Mouse (Mus musculus) limb, embryonic 10.5 days (tissue): ENCODE measurements around the gene Col12a1. TPM values are rescaled to one million over a fixed set of nuclear protein-coding genes. Genes with fewer than 3 reads are reported as not detected.
"Not testable (repeated sequence)": the region's sequence is repeated elsewhere in the genome, so short reads cannot be mapped to it uniquely, and the experiment has no call there.

Experiments
- DNase-seq: peaks from one replicate; pipeline ENCODE4 v3.0.0-alpha.2; 2017; ENCODE audit warnings: low spot score
- H3K27ac ChIP-seq: fragments of 300-500 bp; sonication (generic); 2 replicates; pipeline ENCODE4 v1.5.1; 2016; ENCODE audit warnings: mild to moderate bottlenecking
- H3K27me3 ChIP-seq: fragments of 300-500 bp; sonication (generic); 2 replicates; pipeline ENCODE4 v1.6.1; 2016; ENCODE audit warnings: low read depth, mild to moderate bottlenecking; ENCODE audit not compliant: poor library complexity, severe bottlenecking
- H3K36me3 ChIP-seq: fragments of 300-500 bp; sonication (generic); 2 replicates; pipeline ENCODE4 v1.6.1; 2016; ENCODE audit warnings: mild to moderate bottlenecking, moderate library complexity
- H3K4me1 ChIP-seq: fragments of 300-500 bp; sonication (generic); 2 replicates; pipeline ENCODE4 v1.6.1; 2016
- H3K4me3 ChIP-seq: fragments of 300-500 bp; sonication (generic); 2 replicates; pipeline ENCODE4 v1.5.1; 2016; ENCODE audit warnings: mild to moderate bottlenecking, moderate library complexity
- H3K9me3 ChIP-seq: fragments of 300-500 bp; sonication (generic); replicated peaks from 2 replicates; pipeline ENCODE4 v1.6.1; 2016; ENCODE audit warnings: mild to moderate bottlenecking
- WGBS: fragments of 180-500 bp; shearing (Covaris S2); methylation state at CpG from one replicate; pipeline ENCODE4 v1.1.7; 2016; 5-methylcytosine and 5-hydroxymethylcytosine counted together
- polyA plus RNA-seq: library from polyadenylated mRNA; unstranded; fragments of >200 nt; fragmentation: Nextera tagmentation; extraction: Ambion mirVana; gene quantifications from 2 replicates; pipeline ENCODE4 v1.2.1, GENCODE M21; 2016

Gene Col12a1
- polyA plus RNA-seq, 1 experiment from 2014 or later: 12.4 TPM

DNA sequence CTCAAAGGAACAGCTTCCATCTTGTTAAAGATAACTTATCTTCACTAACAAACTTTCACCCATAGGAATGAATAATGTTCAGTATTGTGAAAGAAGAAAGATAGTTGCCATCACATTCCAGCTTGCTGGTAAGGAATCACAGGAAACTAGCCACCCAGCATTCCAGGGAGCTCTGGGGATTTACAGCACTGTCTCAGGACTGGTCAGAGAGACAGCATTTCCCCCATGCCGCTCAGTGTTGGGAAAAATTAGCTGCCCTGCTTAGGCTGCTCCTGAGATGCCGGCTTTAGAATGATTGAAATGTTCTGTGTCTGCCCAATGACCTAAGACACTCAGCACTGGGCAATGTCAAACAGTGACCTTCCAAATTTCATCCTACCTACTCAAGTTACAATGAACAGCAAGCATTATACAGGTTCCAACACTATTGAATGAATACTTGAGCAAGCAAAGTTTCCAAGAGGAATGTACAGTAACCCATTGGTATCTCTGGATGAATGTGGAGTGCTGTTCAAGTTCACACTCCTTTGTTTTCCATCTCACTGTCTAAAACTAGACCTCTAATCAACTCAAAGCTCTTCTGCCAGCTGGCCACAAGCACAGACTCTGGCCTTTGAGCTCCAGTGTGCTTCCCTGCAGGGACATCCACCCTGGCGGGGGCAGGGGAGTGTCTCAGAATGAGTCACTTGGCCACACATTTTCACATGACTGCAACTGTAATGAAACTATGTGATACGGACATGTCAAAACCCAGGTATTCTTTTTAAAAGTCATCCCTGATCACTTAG, 38.0 kb downstream of the Col12a1 start:
- H3K27ac ChIP-seq: no peak overlapping the region
- WGBS: 63% methylated on average over 4 of the region's 4 CpGs
- H3K36me3 ChIP-seq: no peaks in the 10 kb centered on the region; the same call in 1 of the 2 replicates
- no peaks in the 10 kb centered on the region for H3K27me3 ChIP-seq
- no peaks in the 10 kb centered on the region for H3K9me3 ChIP-seq
- no peaks in the 10 kb centered on the region for H3K4me1 ChIP-seq
- DNase-seq: no peak
- no peak overlapping the region for H3K4me3 ChIP-seq

DNA sequence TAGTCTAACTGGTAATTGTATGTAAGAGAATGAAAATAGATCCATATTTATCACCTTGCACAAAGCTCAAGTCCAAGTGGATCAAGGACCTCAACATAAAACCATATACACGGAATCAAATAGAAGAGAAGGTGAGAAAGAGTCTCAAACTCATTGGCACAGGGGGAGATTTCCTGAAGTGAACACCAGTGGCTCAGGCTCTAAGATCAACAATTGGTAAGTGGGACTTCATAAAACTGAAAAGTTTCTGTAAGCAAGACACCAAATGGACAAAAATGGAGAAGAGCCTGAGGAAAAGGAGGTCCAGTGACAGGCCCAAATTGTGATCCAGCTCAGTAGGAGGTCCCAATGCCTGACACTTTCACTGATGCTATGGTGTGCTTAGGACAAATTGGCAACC, 49.8 kb downstream of the Col12a1 start:
- H3K4me3 ChIP-seq, DNase-seq, H3K36me3 ChIP-seq, H3K9me3 ChIP-seq, H3K4me1 ChIP-seq, H3K27ac ChIP-seq, H3K27me3 ChIP-seq: not testable (repeated sequence)
- WGBS: 88% methylated on average over 1 of the region's 1 CpGs

DNA sequence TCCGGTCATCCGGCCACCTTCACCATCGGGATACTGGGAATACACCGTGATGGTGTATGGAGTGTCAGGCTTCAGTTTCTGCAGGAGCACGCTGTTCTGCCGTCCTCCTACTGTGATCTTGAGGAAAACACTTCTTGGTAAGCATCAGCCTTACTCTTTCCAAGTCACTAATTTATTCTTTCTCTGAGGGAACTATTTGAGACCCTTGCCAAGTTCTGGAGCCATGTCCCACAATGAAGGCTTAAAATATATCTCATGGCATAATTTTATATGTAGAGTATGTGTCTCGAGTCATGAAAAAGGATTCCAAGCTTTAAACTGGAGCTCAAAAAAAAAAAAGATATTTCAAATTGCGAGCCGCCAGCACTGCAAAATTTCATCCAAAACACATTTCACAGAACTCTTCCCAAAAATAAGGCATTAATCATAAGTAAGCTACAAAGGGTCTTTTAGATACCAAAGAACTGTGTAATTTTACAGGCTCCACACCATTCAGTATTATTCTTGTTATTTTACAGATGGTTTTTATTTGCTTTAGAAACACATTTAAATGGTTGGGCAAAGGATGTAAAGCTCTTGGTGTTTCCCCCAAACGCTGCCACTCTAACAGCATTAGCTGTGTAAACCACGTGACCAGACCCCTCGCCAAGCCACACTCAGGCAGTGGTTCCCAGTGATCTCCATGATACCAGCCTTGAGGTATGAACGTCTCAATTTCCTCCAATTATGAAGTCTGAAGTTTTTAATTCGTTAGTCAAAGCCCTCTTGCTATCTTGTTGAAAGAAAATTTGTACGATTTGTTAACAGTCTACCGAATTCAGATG, 65.1 kb downstream of the Col12a1 start:
- Histone ChIP-seq H3K4me1 (0 out of 2 replicates have a peak, but pooled peaks cover 3% of the 10 kb centered on the region), H3K27me3 (no peaks in the 10 kb centered on the region), H3K4me3 (no peak overlapping the region), H3K27ac (no peak overlapping the region), H3K36me3 (no peaks in the 10 kb centered on the region; the same call in 1 of the 2 replicates), H3K9me3 (no peaks in the 10 kb centered on the region)
- WGBS: 79% methylated on average over 16 of the region's 16 CpGs
- no peak for DNase-seq

DNA sequence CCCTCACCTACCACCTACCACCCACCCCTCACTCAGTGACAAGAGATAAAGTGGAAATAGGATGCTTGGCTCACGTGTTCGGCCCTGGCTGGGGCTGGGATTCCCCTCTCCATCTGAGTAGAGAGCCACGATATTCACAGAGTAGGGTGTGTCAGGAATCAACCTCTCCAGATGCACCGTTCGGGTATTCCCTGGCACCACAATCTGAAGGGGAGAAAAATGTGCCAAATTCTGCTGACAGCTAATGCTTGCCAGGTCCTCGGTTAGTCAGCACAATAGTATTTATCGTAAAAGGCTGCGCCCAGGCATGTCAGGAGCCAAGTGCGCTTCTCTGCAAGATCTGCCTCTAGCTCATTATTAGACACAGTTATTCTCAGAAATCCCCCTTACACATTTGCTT, 70.0 kb downstream of the Col12a1 start:
- WGBS: 87% methylated on average over 9 of the region's 9 CpGs
- H3K9me3 ChIP-seq: no peaks in the 10 kb centered on the region
- no peaks in the 10 kb centered on the region for H3K36me3 ChIP-seq
- no peak overlapping the region for H3K27ac ChIP-seq
- no peaks in the 10 kb centered on the region for H3K27me3 ChIP-seq
- DNase-seq: no peak
- no peaks in the 10 kb centered on the region for H3K4me1 ChIP-seq
- H3K4me3 ChIP-seq: no peak overlapping the region

DNA sequence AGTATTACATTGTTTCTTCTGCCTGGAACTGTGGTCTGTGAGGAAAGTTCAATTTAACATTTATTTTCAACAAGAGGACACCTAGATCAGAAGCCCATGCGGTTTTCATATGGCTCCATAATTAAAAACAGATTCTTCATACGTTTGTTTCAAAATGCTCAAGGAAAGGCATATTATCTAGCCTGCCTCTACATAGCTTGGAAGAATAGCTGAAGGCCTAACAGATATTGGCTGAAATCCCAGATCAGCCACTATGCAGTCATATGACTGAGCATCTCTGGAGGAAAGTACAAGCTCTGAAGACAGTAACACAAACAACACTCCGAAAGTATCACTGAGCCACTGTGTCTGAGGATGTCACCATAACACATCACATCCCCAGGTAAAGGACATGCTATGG, 72.9 kb downstream of the Col12a1 start:
- no peaks in the 10 kb centered on the region for H3K4me1 ChIP-seq
- H3K27ac ChIP-seq: no peak overlapping the region
- H3K4me3 ChIP-seq: no peak overlapping the region
- no peaks in the 10 kb centered on the region for H3K9me3 ChIP-seq
- no peaks in the 10 kb centered on the region for H3K36me3 ChIP-seq
- no peaks in the 10 kb centered on the region for H3K27me3 ChIP-seq
- no peak for DNase-seq
- WGBS: 55% methylated on average over 3 of the region's 3 CpGs

DNA sequence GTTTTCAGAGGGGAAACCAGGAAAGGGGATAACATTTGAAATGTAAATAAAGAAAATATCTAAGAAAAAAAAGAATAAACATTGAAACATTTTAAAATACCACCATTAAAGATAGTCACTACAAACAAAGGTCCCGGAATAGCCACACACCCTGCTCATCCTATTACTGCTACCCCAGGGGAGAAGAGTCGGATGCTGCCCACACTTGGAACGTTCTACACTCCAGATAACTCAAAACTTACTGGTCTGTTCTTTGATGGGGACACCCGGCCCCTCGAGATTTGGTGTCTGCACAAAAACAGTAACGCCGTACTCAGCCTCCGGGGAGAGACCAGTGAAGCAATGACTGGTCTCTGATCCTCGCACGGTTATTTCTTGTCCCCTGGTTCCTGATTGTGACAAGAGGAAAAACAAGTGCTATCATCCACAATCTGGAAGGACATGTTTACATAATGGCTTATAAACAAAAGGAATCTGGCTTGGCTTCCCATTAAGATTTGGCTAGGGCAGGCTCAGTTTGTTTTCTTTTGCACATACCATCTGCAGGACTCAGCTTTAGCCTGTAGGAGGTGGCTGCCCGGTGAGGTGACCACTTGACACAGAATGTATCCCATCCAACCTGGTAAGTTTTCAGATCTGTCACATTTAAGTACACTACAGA, 79.1 kb downstream of the Col12a1 start:
- Histone ChIP-seq H3K36me3 (no peaks in the 10 kb centered on the region), H3K27ac (no peak overlapping the region), H3K4me1 (no peaks in the 10 kb centered on the region), H3K27me3 (no peaks in the 10 kb centered on the region), H3K4me3 (no peak overlapping the region), H3K9me3 (no peaks in the 10 kb centered on the region)
- DNase-seq: no peak
- 79% methylated on average over 11 of the region's 11 CpGs for WGBS

DNA sequence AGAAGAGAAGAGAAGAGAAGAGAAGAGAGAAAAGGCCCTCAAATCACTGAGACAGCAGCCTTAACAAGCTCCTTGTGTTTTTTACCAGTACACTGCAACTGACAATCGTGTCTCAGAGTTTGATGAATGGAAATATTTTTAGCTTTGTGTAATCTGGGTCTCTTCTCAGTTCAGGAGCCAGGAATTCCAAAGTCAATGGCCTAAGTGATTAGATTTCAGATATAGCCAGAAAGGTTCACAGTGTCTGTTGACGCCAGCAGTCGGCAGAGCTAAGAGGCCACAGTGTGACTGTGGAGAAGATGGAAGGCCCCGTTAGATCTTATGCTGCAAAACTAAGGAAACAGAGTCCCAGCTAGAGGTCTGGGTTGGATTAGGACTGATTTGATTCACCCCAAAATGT, 80.8 kb downstream of the Col12a1 start:
- 74% methylated on average over 4 of the region's 4 CpGs for WGBS
- H3K9me3 ChIP-seq: no peaks in the 10 kb centered on the region
- H3K27me3 ChIP-seq: no peaks in the 10 kb centered on the region
- peaks cover 3% of the 10 kb centered on the region; the same call in 1 of the 2 replicates for H3K36me3 ChIP-seq
- H3K4me1 ChIP-seq: no peaks in the 10 kb centered on the region
- no peak overlapping the region for H3K4me3 ChIP-seq
- H3K27ac ChIP-seq: no peak overlapping the region
- no peak for DNase-seq

DNA sequence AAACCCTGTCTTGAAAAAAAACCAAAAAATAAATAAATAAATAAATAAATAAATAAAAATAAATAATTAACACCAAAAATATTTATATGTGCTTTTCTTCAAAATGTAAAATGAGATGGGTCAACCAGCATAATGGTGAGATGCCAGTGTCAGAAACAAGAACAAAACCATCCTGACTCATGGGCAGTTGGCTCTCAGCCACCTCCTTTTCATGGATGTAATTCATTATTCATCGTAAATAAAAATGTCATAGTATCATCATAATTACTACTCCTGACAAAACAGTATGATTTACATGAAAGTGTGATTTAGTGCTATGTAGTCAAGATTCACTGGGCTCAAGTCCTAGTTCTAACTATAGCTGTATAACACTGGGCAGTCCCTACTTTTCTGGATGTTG, 84.6 kb downstream of the Col12a1 start:
- Histone ChIP-seq H3K36me3 (peaks cover 3% of the 10 kb centered on the region; the same call in 1 of the 2 replicates), H3K27me3 (no peaks in the 10 kb centered on the region)
- WGBS: 94% methylated on average over 1 of the region's 1 CpGs

DNA sequence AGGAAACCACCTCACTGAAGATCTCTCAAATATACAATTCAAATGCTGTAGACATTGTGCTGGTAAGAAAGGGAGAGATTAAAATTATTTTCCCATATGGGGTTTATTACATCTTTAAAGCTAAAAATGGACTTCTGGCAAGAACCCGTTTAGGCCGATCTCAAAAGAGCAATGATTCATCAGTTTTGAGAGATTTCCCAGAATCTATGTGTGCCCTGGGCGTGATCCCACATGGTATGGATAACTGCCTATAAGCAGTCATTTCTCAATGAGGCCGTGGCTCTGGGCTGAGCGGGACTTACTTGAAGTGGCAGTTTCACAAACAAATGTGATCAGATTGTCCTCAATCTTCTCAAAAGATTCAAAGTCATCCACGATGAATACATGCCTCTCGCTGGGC, 87.4 kb downstream of the Col12a1 start:
- WGBS: 92% methylated on average over 7 of the region's 7 CpGs
- Histone ChIP-seq H3K27me3 (no peaks in the 10 kb centered on the region), H3K9me3 (no peaks in the 10 kb centered on the region), H3K4me1 (no peaks in the 10 kb centered on the region), H3K36me3 (peaks cover 3% of the 10 kb centered on the region; the same call in 1 of the 2 replicates), H3K27ac (no peak overlapping the region), H3K4me3 (no peak overlapping the region)
- no peak for DNase-seq

More for the DNA sequence above, 84.6 kb downstream of the Col12a1 start:
- H3K9me3 ChIP-seq: no peaks in the 10 kb centered on the region
- DNase-seq: no peak
- H3K4me3 ChIP-seq: no peak overlapping the region
- no peaks in the 10 kb centered on the region for H3K4me1 ChIP-seq
- no peak overlapping the region for H3K27ac ChIP-seq

DNA sequence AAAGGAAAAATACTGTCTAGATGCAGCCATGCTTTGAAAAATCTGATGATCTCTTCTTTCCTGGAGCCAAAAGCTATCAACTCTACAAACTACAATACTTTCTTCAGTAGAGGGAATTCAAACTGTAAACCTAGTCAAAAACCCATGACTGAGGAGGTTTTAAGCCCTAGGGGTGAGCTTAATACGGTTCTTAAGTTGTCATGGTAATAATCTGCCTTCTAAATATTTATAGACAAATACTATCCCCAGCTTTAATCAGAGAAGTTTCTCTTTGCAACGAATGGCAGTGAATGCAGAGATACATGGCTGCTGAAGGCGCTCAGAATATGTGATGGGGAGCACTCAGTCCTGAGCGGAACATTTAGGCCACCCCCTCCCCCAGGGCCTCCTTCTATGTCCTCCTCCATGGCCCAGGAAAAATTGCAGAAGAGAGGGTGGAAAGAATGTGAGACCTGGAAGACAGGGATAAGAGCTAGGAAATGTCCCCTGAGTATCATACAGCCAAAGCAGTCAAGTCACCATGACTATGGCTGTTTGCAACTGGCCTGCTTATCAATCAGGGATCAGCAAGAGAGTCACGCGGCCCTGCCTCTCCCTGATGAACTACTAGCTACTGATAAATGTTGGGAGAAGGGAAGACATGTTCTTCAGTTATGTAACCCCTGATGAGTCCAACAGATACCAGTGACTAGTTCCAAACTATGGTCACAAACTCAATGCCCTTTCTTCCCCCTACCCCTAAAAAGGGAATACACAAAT, 99.6 kb downstream of the Col12a1 start:
- Histone ChIP-seq H3K27me3 (no peaks in the 10 kb centered on the region), H3K4me3 (no peak overlapping the region), H3K4me1 (no peaks in the 10 kb centered on the region), H3K36me3 (no peaks in the 10 kb centered on the region), H3K9me3 (no peaks in the 10 kb centered on the region), H3K27ac (no peak overlapping the region)
- DNase-seq: no peak
- 91% methylated on average over 6 of the region's 6 CpGs for WGBS

DNA sequence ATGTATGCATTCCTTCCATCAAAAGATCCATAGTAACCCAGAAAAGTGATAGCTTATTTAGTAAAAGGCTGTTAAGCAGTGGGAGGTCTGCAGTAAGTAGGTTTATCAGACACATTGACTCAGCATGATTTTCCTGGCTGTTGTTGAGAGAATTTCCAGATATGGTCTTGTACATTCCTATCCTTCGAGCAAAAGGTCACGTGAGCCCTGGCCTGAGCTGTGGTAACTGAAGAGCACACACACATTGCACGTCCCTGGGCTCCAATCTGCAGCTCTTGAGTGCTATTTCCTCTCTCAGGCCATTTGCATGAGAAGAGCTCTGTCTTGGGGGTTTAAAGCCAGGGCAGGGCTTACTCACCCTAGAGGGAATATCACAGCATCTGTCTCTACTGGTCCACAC, 101.3 kb downstream of the Col12a1 start:
- DNase-seq: no peak
- H3K4me3 ChIP-seq: no peak overlapping the region
- no peaks in the 10 kb centered on the region for H3K36me3 ChIP-seq
- H3K9me3 ChIP-seq: no peaks in the 10 kb centered on the region
- WGBS: 40% methylated on average over 3 of the region's 3 CpGs
- H3K27me3 ChIP-seq: no peaks in the 10 kb centered on the region
- no peak overlapping the region for H3K27ac ChIP-seq
- H3K4me1 ChIP-seq: no peaks in the 10 kb centered on the region

DNA sequence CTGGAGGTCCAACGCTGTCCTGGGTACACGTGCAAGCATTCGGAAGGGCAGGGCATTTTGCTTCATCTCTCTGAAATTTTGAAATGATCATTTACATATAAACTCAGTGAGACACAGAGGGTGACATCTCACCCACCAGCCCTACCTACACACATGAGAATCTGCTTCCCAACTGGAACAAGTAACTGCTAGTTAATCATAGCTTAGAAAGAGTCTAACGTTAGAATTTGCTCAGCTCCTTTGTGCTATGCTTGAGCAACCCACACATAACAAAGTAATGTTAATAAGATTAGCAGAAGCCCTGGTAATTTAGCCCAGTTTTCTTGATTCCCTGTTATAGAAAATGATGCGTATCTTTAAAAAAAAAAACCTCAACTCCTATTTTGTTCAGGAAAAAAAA, 102.6 kb downstream of the Col12a1 start:
- Histone ChIP-seq H3K27me3 (no peaks in the 10 kb centered on the region), H3K4me1 (no peaks in the 10 kb centered on the region), H3K27ac (no peak overlapping the region), H3K4me3 (no peak overlapping the region), H3K9me3 (no peaks in the 10 kb centered on the region), H3K36me3 (no peaks in the 10 kb centered on the region)
- 91% methylated on average over 5 of the region's 5 CpGs for WGBS
- no peak for DNase-seq
